Mouse (Mus musculus): ENCODE data around the gene Gm21822. TPM values are rescaled to one million over a fixed set of nuclear protein-coding genes. Genes with fewer than 3 reads are reported as not detected.
"Not testable (repeated sequence)": the region's sequence is repeated elsewhere in the genome, so short reads cannot be mapped to it uniquely, and the experiment has no call there.

Gm21822 gene
- not detected for total RNA-seq (2021)
- long read RNA-seq: 0 reads

- DNase-seq (ENCODE audit: low spot score in 2 of 2): not testable (repeated sequence)
These were observed at the start of gene Gm21822 for GRCm38 (mm10) chrY:18654182-18654581. Gene Gm21822 (plus strand): TSS chrY:18654482.
